Mouse (Mus musculus) testis, adult 2 months (tissue): ENCODE results near the gene AC109138.7.

ENCODE experiments used
- CTCF ChIP-seq: fragments of 200-500 bp; IDR thresholded peaks from 2 replicates; pipeline ENCODE4 v1.5.1; 2012; ENCODE audit warnings: low read depth, mild to moderate bottlenecking, inconsistent platforms, low read length, moderate library complexity; ENCODE audit not compliant: control insufficient read depth, insufficient read depth, insufficient replicate concordance
- POLR2A ChIP-seq: fragments of 200-500 bp; IDR thresholded peaks from 2 replicates; pipeline ENCODE4 v1.6.1; 2012; ENCODE audit warnings: low read depth, mild to moderate bottlenecking, inconsistent platforms, low read length, moderate library complexity; ENCODE audit not compliant: control insufficient read depth

DNA sequence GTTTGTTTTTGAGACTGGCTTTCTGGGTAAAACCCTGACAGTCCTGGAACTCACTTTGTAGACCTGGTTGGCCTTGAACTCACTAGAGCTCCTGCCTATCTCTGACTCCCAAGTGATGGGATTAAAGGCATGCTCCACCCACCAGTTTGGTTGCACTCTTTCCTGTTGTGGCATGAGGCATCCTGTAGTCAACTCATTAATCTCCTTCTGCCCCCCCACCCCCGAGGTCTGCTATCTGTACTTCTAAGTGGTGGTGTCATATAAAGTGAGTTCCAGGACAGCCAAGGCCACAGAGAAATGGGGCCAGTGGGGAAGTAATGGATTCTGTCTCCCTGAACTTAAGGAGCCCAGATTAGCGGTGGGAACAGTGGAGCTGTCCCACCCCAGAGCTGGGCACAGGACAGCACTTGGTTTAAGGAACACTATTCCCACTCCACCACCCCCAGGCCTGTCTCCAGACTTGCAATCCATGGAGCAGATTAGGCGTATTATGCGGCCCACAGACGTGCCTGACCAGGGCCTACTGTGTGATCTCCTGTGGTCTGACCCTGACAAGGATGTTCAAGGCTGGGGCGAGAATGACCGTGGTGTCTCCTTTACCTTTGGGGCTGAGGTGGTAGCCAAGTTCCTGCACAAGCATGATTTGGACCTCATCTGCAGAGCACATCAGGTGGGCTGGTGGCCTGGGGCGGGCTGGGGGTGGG lies 20.0 kb upstream of the AC109138.7 start:
- TF ChIP-seq CTCF, result no peak
- no peak for TF ChIP-seq POLR2A
